Mouse (Mus musculus) urinary bladder, postnatal 4 days (tissue): ENCODE results near the gene Abhd16a.

Experiments used
- DNase-seq, 2 experiments: peaks; one replicate each; pipeline ENCODE4 v3.0.0; 2021 to 2022; ENCODE audit warnings: low spot score in 2 of 2

The Abhd16a gene

GRCm38 (mm10) chr17:35147922-35148639, 59.0 kb downstream of the Abhd16a start:
- DNase-seq: no peak

GRCm38 (mm10) chr17:35152121-35152520, 63.1 kb downstream of the Abhd16a start:
- DNase-seq: no peak
